Mouse (Mus musculus): ENCODE data around the gene Aadacl2. TPM values are rescaled to one million over a fixed set of nuclear protein-coding genes. Genes with fewer than 3 reads are reported as not detected.
A peak's percentile ranks its signal among the peaks of the same experiment; 100 is the strongest.

Gene Aadacl2
- polyA plus RNA-seq, 1 experiment from 2014 or later = not detected

DNA sequence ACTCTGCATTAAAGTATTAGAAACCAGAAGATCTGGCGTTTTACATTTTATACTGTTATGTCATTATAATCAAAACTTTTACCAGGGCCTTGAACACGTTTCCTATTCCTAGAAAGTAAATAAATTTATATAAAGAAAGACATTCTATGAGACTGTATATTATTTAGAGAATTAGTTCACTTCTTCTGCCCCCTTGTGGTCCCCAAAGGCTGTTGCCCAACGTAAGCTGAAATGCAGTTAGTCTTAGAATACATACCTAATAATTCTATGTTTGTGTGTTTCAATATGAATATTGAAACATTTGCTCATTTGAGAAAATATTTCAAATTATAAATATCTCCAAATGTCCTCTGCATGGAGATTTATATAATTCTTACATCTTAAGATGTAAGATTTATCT lies 49.9 kb downstream of the Aadacl2 start:
- 35% methylated on average over 3 of the region's 3 CpGs for WGBS
- Histone ChIP-seq H3K4me3 (replicated peaks; ENCODE audit: low read depth, low read length) (no peak overlapping the region), H3K27me3 (ENCODE audit: control insufficient read depth, insufficient read depth, low read length) (no peaks in the 10 kb centered on the region), H3K9ac (replicated peaks; ENCODE audit: low read length) (no peak overlapping the region), H3K4me2 (ENCODE audit: low read length) (no peak overlapping the region), H3K9me3 (ENCODE audit: control insufficient read depth, low read length) (no peaks in the 10 kb centered on the region), H3K4me1 (ENCODE audit: control insufficient read depth, insufficient read depth, low read length) (no peaks in the 10 kb centered on the region), H3K27ac (replicated peaks; ENCODE audit: low read depth, low read length) (no peak overlapping the region), H3K36me3 (ENCODE audit: control insufficient read depth, insufficient read depth, low read length) (no peaks in the 10 kb centered on the region)
- DNase-seq (peak; percentile 76), ATAC-seq (ENCODE audit: low FRiP score, low TSS enrichment) (no peak)

DNA sequence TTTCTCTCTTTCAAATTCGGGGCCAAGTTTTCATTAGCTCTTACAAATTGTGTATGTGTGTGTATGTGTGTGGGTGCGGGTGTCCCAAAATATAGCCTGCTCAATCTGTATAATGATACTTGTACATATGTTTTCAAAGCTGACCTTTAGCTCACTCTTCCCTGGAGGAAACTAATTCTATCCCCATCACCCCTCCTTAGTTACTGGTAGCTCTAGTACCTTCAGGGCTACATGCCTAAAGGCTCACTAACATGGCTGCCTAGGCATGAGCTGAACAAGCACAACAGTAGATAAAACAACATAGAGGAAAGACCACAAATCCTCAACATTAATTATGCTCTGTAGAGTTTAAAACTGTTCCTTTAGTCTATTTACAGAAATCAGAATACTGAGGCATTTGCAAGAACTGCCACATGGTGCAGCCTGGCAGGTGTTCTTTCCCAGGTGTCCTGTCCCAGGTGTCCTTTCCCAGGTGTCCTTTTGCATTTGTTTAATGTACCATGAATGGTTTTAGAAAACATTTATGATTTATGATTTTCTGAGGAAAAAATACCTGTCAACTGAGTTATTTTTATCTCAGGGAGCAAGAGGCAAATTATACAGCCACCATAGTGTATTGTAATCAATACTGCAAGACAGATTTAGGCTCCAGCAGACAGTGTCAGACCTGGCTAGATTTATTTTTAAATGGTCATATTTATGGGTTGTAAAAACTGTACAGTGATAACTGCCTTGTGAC lies 50.7 kb downstream of the Aadacl2 start:
- Histone ChIP-seq H3K36me3 (ENCODE audit: control insufficient read depth, insufficient read depth, low read length) (no peaks in the 10 kb centered on the region), H3K4me3 (replicated peaks; ENCODE audit: low read depth, low read length) (no peak overlapping the region), H3K27ac (replicated peaks; ENCODE audit: low read depth, low read length) (no peak overlapping the region), H3K27me3 (ENCODE audit: control insufficient read depth, insufficient read depth, low read length) (no peaks in the 10 kb centered on the region), H3K4me2 (ENCODE audit: low read length) (no peak overlapping the region), H3K9ac (replicated peaks; ENCODE audit: low read length) (no peak overlapping the region), H3K9me3 (ENCODE audit: control insufficient read depth, low read length) (no peaks in the 10 kb centered on the region), H3K4me1 (ENCODE audit: control insufficient read depth, insufficient read depth, low read length) (no peaks in the 10 kb centered on the region)
- ATAC-seq (ENCODE audit: low FRiP score, low TSS enrichment) = no peak
- DNase-seq = no peak
- 89% methylated on average over 2 of the region's 2 CpGs for WGBS

DNA sequence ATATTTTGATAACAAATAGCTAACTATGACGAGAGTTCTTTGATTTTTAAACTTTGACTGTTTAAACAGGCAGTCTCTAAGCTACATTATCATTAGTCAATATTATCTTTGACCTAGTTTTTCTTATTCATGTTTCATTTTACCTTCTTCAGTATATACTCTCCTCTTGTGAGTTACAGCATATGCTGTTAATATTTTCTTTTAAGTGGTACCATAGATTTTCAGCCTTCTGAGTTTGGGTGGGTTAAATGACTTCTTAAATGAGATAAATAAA lies 51.2 kb downstream of the Aadacl2 start:
- no peak overlapping the region for H3K9ac ChIP-seq (replicated peaks; ENCODE audit: low read length)
- no peak for DNase-seq
- no peaks in the 10 kb centered on the region for H3K9me3 ChIP-seq (ENCODE audit: control insufficient read depth, low read length)
- H3K4me1 ChIP-seq (ENCODE audit: control insufficient read depth, insufficient read depth, low read length) = no peaks in the 10 kb centered on the region
- H3K4me3 ChIP-seq (replicated peaks; ENCODE audit: low read depth, low read length) = no peak overlapping the region
- WGBS = 73% methylated on average over 1 of the region's 1 CpGs
- no peaks in the 10 kb centered on the region for H3K27me3 ChIP-seq (ENCODE audit: control insufficient read depth, insufficient read depth, low read length)
- H3K27ac ChIP-seq (replicated peaks; ENCODE audit: low read depth, low read length) = no peak overlapping the region
- ATAC-seq (ENCODE audit: low FRiP score, low TSS enrichment) = no peak
- no peak overlapping the region for H3K4me2 ChIP-seq (ENCODE audit: low read length)
- no peaks in the 10 kb centered on the region for H3K36me3 ChIP-seq (ENCODE audit: control insufficient read depth, insufficient read depth, low read length)

Other genes with a start within 250 kb of the Aadacl2 start
- not detected in 2 replicates for gene Gm8298, start 145.7 kb upstream of the Aadacl2 start, polyA plus RNA-seq (2014; fragmentation: Nextera tagmentation; extraction: Ambion mirVana)
- not detected in 2 replicates for gene C130079G13Rik, start 81.5 kb upstream of the Aadacl2 start, polyA plus RNA-seq (2014; fragmentation: Nextera tagmentation; extraction: Ambion mirVana)
- not detected in 2 replicates for gene Aadac, start 19.0 kb downstream of the Aadacl2 start, polyA plus RNA-seq (2014; fragmentation: Nextera tagmentation; extraction: Ambion mirVana)
- gene Sucnr1, start 75.1 kb downstream of the Aadacl2 start, polyA plus RNA-seq (2014; fragmentation: Nextera tagmentation; extraction: Ambion mirVana) = not detected in 2 replicates

All from midbrain, embryonic 14.5 days (tissue).